Mouse (Mus musculus): ENCODE results near the gene Apba1.

Gene Apba1

GRCm38 (mm10) chr19:23930826-23931225 lies 172.1 kb downstream of the Apba1 start:
- no peak for DNase-seq (ENCODE audit: low spot score in 2 of 2)

- DNase-seq (ENCODE audit: low spot score in 2 of 2), result no peak
Observed at GRCm38 (mm10) chr19:23941422-23941949, 182.8 kb downstream of the Apba1 start.

GRCm38 (mm10) chr19:23942886-23943285 lies 184.2 kb downstream of the Apba1 start:
- no peak for DNase-seq (ENCODE audit: low spot score in 2 of 2)

GRCm38 (mm10) chr19:23946026-23946685 lies 187.5 kb downstream of the Apba1 start:
- DNase-seq (ENCODE audit: low spot score in 2 of 2), result no peak

GRCm38 (mm10) chr19:23946751-23947150 lies 188.1 kb downstream of the Apba1 start:
- DNase-seq (ENCODE audit: low spot score in 2 of 2), result no peak

- DNase-seq (ENCODE audit: low spot score in 2 of 2), result no peak
Observed at GRCm38 (mm10) chr19:23947871-23948270, 189.2 kb downstream of the Apba1 start.

GRCm38 (mm10) chr19:23948301-23949000 lies 189.8 kb downstream of the Apba1 start:
- no peak for DNase-seq (ENCODE audit: low spot score in 2 of 2)

- no peak for DNase-seq (ENCODE audit: low spot score in 2 of 2)
Observed at GRCm38 (mm10) chr19:23955461-23955860, 196.8 kb downstream of the Apba1 start.

GRCm38 (mm10) chr19:23956299-23956975 lies 197.8 kb downstream of the Apba1 start:
- no peak for DNase-seq (ENCODE audit: low spot score in 2 of 2)

GRCm38 (mm10) chr19:23957563-23957962 lies 198.9 kb downstream of the Apba1 start:
- DNase-seq (ENCODE audit: low spot score in 2 of 2), result no peak

GRCm38 (mm10) chr19:23958925-23959324 lies 200.2 kb downstream of the Apba1 start:
- DNase-seq (ENCODE audit: low spot score in 2 of 2), result no peak

GRCm38 (mm10) chr19:23959870-23960269 lies 201.2 kb downstream of the Apba1 start:
- DNase-seq (ENCODE audit: low spot score in 2 of 2), result no peak

GRCm38 (mm10) chr19:23960275-23960674 lies 201.6 kb downstream of the Apba1 start:
- DNase-seq (ENCODE audit: low spot score in 2 of 2), result peak; percentile 44 to 51

GRCm38 (mm10) chr19:23960831-23961447 lies 202.3 kb downstream of the Apba1 start:
- no peak for DNase-seq (ENCODE audit: low spot score in 2 of 2)

GRCm38 (mm10) chr19:23961516-23961915 lies 202.8 kb downstream of the Apba1 start:
- peak; percentile 44 to 67 for DNase-seq (ENCODE audit: low spot score in 2 of 2)

GRCm38 (mm10) chr19:23964401-23964910 lies 205.8 kb downstream of the Apba1 start:
- DNase-seq (ENCODE audit: low spot score in 2 of 2), result no peak

- DNase-seq (ENCODE audit: low spot score in 2 of 2), result no peak
Observed at GRCm38 (mm10) chr19:23966376-23966775, 207.7 kb downstream of the Apba1 start.

GRCm38 (mm10) chr19:23967156-23967555 lies 208.5 kb downstream of the Apba1 start:
- peak; percentile 83 to 84 for DNase-seq (ENCODE audit: low spot score in 2 of 2)

- DNase-seq (ENCODE audit: low spot score in 2 of 2), result no peak
Observed at GRCm38 (mm10) chr19:23968125-23968861, 209.6 kb downstream of the Apba1 start.

GRCm38 (mm10) chr19:23968862-23969225 lies 210.2 kb downstream of the Apba1 start:
- DNase-seq (ENCODE audit: low spot score in 2 of 2), result no peak

GRCm38 (mm10) chr19:23970374-23970773 lies 211.7 kb downstream of the Apba1 start:
- DNase-seq (ENCODE audit: low spot score in 2 of 2), result no peak
